10 mouse cellular contexts compared by ENCODE assay signal in genomic region chr16:24886346-24886745, GRCm38 (mm10).
DNase-seq lines count a peak whose midpoint lies in the region; ATAC-seq and TF ChIP-seq lines count a peak whose summit lies in the region.
"Had no signal": no experiment of that assay in that cellular context is flagged by ENCODE, and none has a peak within 500 bp of the region (broad histone marks: within the 10 kb centered on the region; RNA-seq: fewer than 3 reads in every experiment).

No protein-coding gene starts in this region.

- peak overlapping the region; percentile 29 for H3K27ac ChIP-seq in heart, embryonic 13.5 days (replicated peaks)
- peak overlapping the region; percentile 38 for H3K27ac ChIP-seq in embryonic fibroblast, embryonic 13.5 days (ENCODE audit: insufficient read depth, low read length)
- no peak overlapping the region for H3K27ac ChIP-seq in midbrain, embryonic 11.5 days (ENCODE audit: low read depth, low read length)
- H3K27ac ChIP-seq: forebrain, embryonic 13.5 days; hindbrain, postnatal 0 days had no signal

- no peak for ATAC-seq in heart, embryonic 13.5 days (ENCODE audit: extremely low read depth, insufficient number of reproducible peaks, low FRiP score, low TSS enrichment)
- ATAC-seq in midbrain, embryonic 11.5 days (ENCODE audit: low FRiP score), result no peak
- ATAC-seq: forebrain, embryonic 13.5 days; hindbrain, postnatal 0 days had no signal

- H3K36me3 ChIP-seq in heart, embryonic 13.5 days, result peaks cover 8% of the 10 kb centered on the region
- no peaks in the 10 kb centered on the region for H3K36me3 ChIP-seq in midbrain, embryonic 11.5 days (ENCODE audit: control insufficient read depth, insufficient read depth, low read length)

- H3K4me2 ChIP-seq in heart, embryonic 13.5 days, result no peak overlapping the region
- H3K4me2 ChIP-seq in midbrain, embryonic 11.5 days, result no peak overlapping the region
- H3K4me2 ChIP-seq: forebrain, embryonic 13.5 days had no signal

- H3K9me3 ChIP-seq in heart, embryonic 13.5 days, result no peaks in the 10 kb centered on the region
- H3K9me3 ChIP-seq in midbrain, embryonic 11.5 days (ENCODE audit: control insufficient read depth, low read length), result no peaks in the 10 kb centered on the region
- H3K9me3 ChIP-seq: forebrain, embryonic 13.5 days had no signal

- H3K9ac ChIP-seq in heart, embryonic 13.5 days, result no peak overlapping the region
- H3K9ac ChIP-seq in midbrain, embryonic 11.5 days (ENCODE audit: low read length), result no peak overlapping the region
- H3K9ac ChIP-seq: forebrain, embryonic 13.5 days had no signal

- no peak for DNase-seq in heart, postnatal 36 days
- DNase-seq in cerebellum, adult 18-20 months, result peak; percentile 56 to 68
- peak; percentile 62 to 77 for DNase-seq in kidney, postnatal 4 days
- DNase-seq in midbrain, embryonic 11.5 days (ENCODE audit: low spot score, missing footprints), result no peak
- no peak for DNase-seq in frontal cortex, postnatal 10 days (ENCODE audit: low spot score in 2 of 2)
- no peak for DNase-seq in adrenal gland, adult (ENCODE audit: inconsistent age in 2 of 2, low spot score in 1 of 2)

- TF ChIP-seq POLR2A in embryonic fibroblast, embryonic 13.5 days (IDR thresholded peaks at IDR 0.05; ENCODE audit: low read depth, low read length), result no peak

- 28% methylated on average over 3 of the region's 3 CpGs for WGBS in heart, embryonic 13.5 days
- WGBS in midbrain, embryonic 11.5 days, result 68% methylated on average over 3 of the region's 3 CpGs

- intact Hi-C loops in heart, postnatal 36 days (cut with DNase I), result loop anchor here (5.0 kb wide), 2 partner anchors 176 to 899 kb away; partner anchors contain the start of genes Bcl6 and Gm37419

- no peak overlapping the region for H3K4me3 ChIP-seq in heart, embryonic 13.5 days
- H3K4me3 ChIP-seq in embryonic fibroblast, embryonic 13.5 days (ENCODE audit: insufficient read depth, low read length), result no peak overlapping the region
- no peak overlapping the region for H3K4me3 ChIP-seq in midbrain, embryonic 11.5 days (ENCODE audit: low read depth, low read length)
- H3K4me3 ChIP-seq: forebrain, embryonic 13.5 days had no signal

- peaks cover 37% of the 10 kb centered on the region for H3K4me1 ChIP-seq in heart, embryonic 13.5 days
- peaks cover 16% of the 10 kb centered on the region for H3K4me1 ChIP-seq in embryonic fibroblast, embryonic 13.5 days (ENCODE audit: control insufficient read depth, insufficient read depth, low read length)
- H3K4me1 ChIP-seq in midbrain, embryonic 11.5 days (ENCODE audit: control insufficient read depth, insufficient read depth, low read length), result no peaks in the 10 kb centered on the region
- H3K4me1 ChIP-seq: forebrain, embryonic 13.5 days had no signal

- H3K27me3 ChIP-seq in heart, embryonic 13.5 days (replicated peaks), result no peaks in the 10 kb centered on the region
- no peaks in the 10 kb centered on the region for H3K27me3 ChIP-seq in midbrain, embryonic 11.5 days (ENCODE audit: control insufficient read depth, insufficient read depth, low read length)
- H3K27me3 ChIP-seq: forebrain, embryonic 13.5 days had no signal

- TF ChIP-seq CTCF in embryonic fibroblast, embryonic 13.5 days (IDR thresholded peaks at IDR 0.05; ENCODE audit: borderline replicate concordance, insufficient read depth, low read length), result no peak

Comparison
In these comparisons a context has a peak if more than half of its experiments do, and no peak if none do; other contexts are left out.
1. DNase-seq: peak in cerebellum, adult 18-20 months (2 of 2) and kidney, postnatal 4 days (2 of 2); none in heart, postnatal 36 days (0 of 2), midbrain, embryonic 11.5 days (single experiment), frontal cortex, postnatal 10 days (0 of 2) and adrenal gland, adult (0 of 2).